Mouse (Mus musculus) heart, postnatal 36 days (tissue): ENCODE results near the gene Leo1. TPM values are rescaled to one million over a fixed set of nuclear protein-coding genes. Genes with fewer than 3 reads are reported as not detected.
"Not testable (repeated sequence)": the region's sequence is repeated elsewhere in the genome, so short reads cannot be mapped to it uniquely, and the experiment has no call there.

Experiments
- DNase-seq, 2 experiments: peaks; one replicate each; pipeline ENCODE4 v3.0.0; 2021 to 2022
- intact Hi-C: fragments of 180-260 bp; cut with DNase I; formaldehyde crosslinking; loops from one replicate; pipeline ENCODE4 v1.15.1; 2025
- total RNA-seq, 2 experiments: library from RNA; stranded (reverse); gene quantifications; 2 replicates each; pipeline ENCODE4 v1.2.3; 2021

The Leo1 gene
- total RNA-seq, 2 experiments from 2014 or later: 11.3 to 15.0 TPM

- intact Hi-C loops: no loop called here
- DNase-seq: no peak
Observed at GRCm38 (mm10) chr9:75463050-75463660, 21.8 kb downstream of the Leo1 start.

- no peak for DNase-seq
- intact Hi-C loops: loop anchor here (1.0 kb wide), 1 partner anchor 105 kb away; no protein-coding TSS in a partner anchor
Observed at GRCm38 (mm10) chr9:75465856-75466255, 24.5 kb downstream of the Leo1 start.

GRCm38 (mm10) chr9:75466641-75467040 lies 25.3 kb downstream of the Leo1 start:
- DNase-seq: no peak
- intact Hi-C loops: loop anchor here (1.0 kb wide), 1 partner anchor 105 kb away; no protein-coding TSS in a partner anchor

GRCm38 (mm10) chr9:75467581-75467980 lies 26.3 kb downstream of the Leo1 start:
- DNase-seq: no peak
- intact Hi-C loops: no loop called here

- intact Hi-C loops: no loop called here
- DNase-seq: no peak
Observed at GRCm38 (mm10) chr9:75468297-75468696, 27.0 kb downstream of the Leo1 start.

- DNase-seq: no peak
- intact Hi-C loops: no loop called here
Observed at GRCm38 (mm10) chr9:75477212-75477611, 35.9 kb downstream of the Leo1 start.

GRCm38 (mm10) chr9:75479106-75479725 lies 37.9 kb downstream of the Leo1 start:
- no peak for DNase-seq
- intact Hi-C loops: no loop called here

- DNase-seq: no peak
- intact Hi-C loops: no loop called here
Observed at GRCm38 (mm10) chr9:75480536-75481075, 39.3 kb downstream of the Leo1 start.

GRCm38 (mm10) chr9:75485231-75485630 lies 43.9 kb downstream of the Leo1 start:
- intact Hi-C loops: no loop called here

GRCm38 (mm10) chr9:75488255-75488654 lies 46.9 kb downstream of the Leo1 start:
- intact Hi-C loops: not testable (repeated sequence)

More at GRCm38 (mm10) chr9:75485231-75485630, 43.9 kb downstream of the Leo1 start:
- no peak for DNase-seq

GRCm38 (mm10) chr9:75494407-75495005 lies 53.2 kb downstream of the Leo1 start:
- intact Hi-C loops: no loop called here
- DNase-seq: no peak

More at GRCm38 (mm10) chr9:75488255-75488654, 46.9 kb downstream of the Leo1 start:
- not testable (repeated sequence) for DNase-seq

GRCm38 (mm10) chr9:75495945-75496344 lies 54.6 kb downstream of the Leo1 start:
- no peak for DNase-seq
- intact Hi-C loops: no loop called here

- intact Hi-C loops: no loop called here
- no peak for DNase-seq
Observed at GRCm38 (mm10) chr9:75498571-75498970, 57.2 kb downstream of the Leo1 start.

- DNase-seq: no peak
- intact Hi-C loops: no loop called here
Observed at GRCm38 (mm10) chr9:75504311-75504710, 63.0 kb downstream of the Leo1 start.

GRCm38 (mm10) chr9:75511236-75511939 lies 70.1 kb downstream of the Leo1 start:
- intact Hi-C loops: no loop called here
- DNase-seq: no peak

- peak in 1 of 2 experiments; percentile 43 for DNase-seq
- intact Hi-C loops: loop anchor here (5.0 kb wide), 1 partner anchor 153 kb away; no protein-coding TSS in a partner anchor
Observed at GRCm38 (mm10) chr9:75515464-75516113, 74.3 kb downstream of the Leo1 start.
